Mouse (Mus musculus): ENCODE measurements around the gene Trpm3. TPM values are rescaled to one million over a fixed set of nuclear protein-coding genes. Genes with fewer than 3 reads are reported as not detected.
A peak's percentile ranks its signal among the peaks of the same experiment; 100 is the strongest.

The Trpm3 gene
- polyA plus RNA-seq, 1 experiment from 2014 or later, result 6.4 TPM

DNA sequence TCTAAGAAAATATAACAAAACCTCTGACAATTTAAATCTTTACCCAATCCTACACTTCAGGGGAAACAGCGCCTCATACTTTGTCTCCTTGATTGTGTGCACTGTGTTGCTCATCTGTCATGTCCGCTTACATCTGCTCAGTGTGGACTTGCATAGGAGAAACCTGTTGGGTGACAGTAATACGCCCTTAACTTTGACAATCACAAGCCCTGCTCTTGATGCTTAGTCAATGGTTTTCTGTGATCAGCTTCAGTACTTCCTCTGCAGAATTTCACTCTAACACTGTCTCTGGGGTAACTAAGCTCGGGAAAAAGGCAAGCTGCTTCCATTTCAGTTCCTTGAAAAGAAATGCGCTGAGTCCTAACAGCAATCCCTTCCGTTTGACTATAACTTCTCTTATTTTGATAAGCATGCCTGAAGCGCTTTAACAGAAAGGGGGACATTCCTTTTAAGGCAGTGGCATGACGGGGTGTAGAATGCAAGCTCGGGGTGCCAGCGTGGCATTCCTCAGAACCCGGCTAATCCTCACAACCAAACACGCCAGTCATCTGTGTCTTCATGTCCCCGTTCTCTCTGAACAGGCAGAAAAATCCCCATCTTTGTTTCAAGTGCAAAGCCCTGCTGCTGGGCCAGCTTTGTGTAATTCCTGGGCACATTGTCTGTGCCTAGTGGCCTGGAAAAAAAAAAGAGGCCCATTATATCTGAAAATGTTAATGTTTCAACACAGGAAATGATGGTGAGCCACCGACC, 517.8 kb downstream of the Trpm3 start:
- Histone ChIP-seq H3K4me2 (ENCODE audit: low read depth, low read length) (no peak overlapping the region), H3K27ac (replicated peaks; ENCODE audit: low read depth, low read length) (peak overlapping the region; percentile 72; the same call in 1 of the 2 replicates), H3K27me3 (replicated peaks; ENCODE audit: control insufficient read depth, insufficient read depth, low read length) (no peaks in the 10 kb centered on the region), H3K4me1 (ENCODE audit: control insufficient read depth, insufficient read depth, low read length) (peaks cover 6% of the 10 kb centered on the region; the same call in 1 of the 2 replicates), H3K4me3 (ENCODE audit: low read depth, low read length) (no peak overlapping the region), H3K36me3 (ENCODE audit: control insufficient read depth, insufficient read depth, low read length) (no peaks in the 10 kb centered on the region), H3K9ac (ENCODE audit: low read depth, low read length) (no peak overlapping the region), H3K9me3 (ENCODE audit: control insufficient read depth, low read length) (no peaks in the 10 kb centered on the region)
- ATAC-seq (ENCODE audit: low read depth) (peak; percentile 74), DNase-seq (ENCODE audit: low spot score) (peak; percentile 67)
- WGBS, result 45% methylated on average over 14 of the region's 14 CpGs

DNA sequence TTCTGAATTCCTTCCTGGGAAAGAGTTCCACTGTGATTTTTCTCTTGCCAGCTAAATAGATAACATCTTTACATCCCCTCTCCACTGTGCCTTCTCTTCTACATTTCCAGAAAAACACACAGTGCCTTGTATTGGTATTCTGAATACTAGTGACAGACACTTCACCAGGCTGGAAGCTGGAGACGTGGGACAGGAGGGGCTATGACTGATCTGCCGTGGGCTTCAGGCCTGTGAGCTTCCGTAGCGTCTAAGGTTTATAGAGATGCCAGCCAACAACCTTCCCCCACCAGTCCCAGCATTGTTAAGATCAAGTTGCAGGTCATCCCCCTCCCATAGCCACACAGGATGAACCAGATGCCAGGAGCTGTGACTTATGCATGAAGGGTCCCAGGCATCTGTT, 518.4 kb downstream of the Trpm3 start:
- H3K36me3 ChIP-seq (ENCODE audit: control insufficient read depth, insufficient read depth, low read length), result no peaks in the 10 kb centered on the region
- H3K9me3 ChIP-seq (ENCODE audit: control insufficient read depth, low read length), result no peaks in the 10 kb centered on the region
- H3K4me2 ChIP-seq (ENCODE audit: low read depth, low read length), result no peak overlapping the region
- WGBS, result 27% methylated on average over 4 of the region's 4 CpGs
- H3K27me3 ChIP-seq (replicated peaks; ENCODE audit: control insufficient read depth, insufficient read depth, low read length), result no peaks in the 10 kb centered on the region
- DNase-seq (ENCODE audit: low spot score) (peak; percentile 57), ATAC-seq (ENCODE audit: low read depth) (peak; percentile 59)
- no peak overlapping the region for H3K4me3 ChIP-seq (ENCODE audit: low read depth, low read length)
- peaks cover 6% of the 10 kb centered on the region; the same call in 1 of the 2 replicates for H3K4me1 ChIP-seq (ENCODE audit: control insufficient read depth, insufficient read depth, low read length)
- H3K9ac ChIP-seq (ENCODE audit: low read depth, low read length), result no peak overlapping the region
- H3K27ac ChIP-seq (replicated peaks; ENCODE audit: low read depth, low read length), result peak overlapping the region; percentile 72; the same call in 1 of the 2 replicates

DNA sequence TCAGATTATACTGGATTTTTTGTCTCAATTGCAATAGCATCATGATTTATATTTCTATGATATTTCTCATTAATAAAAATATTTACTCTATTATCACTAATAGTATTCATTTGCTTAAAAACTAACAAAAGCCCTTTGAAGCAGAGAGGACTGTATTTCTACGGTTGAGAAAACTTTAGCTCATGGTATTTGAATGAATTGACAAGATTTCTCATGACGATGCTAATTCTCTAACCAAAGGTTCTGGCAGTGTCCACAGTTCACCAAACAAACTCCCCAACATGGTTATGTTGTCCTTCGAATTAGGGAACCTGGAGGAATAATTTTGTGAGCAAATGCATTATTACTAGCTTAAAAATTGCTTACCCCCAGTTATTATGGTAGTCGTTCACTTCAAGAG, 526.6 kb downstream of the Trpm3 start:
- Histone ChIP-seq H3K9ac (ENCODE audit: low read depth, low read length) (no peak overlapping the region), H3K4me3 (ENCODE audit: low read depth, low read length) (no peak overlapping the region), H3K4me2 (ENCODE audit: low read depth, low read length) (no peak overlapping the region), H3K36me3 (ENCODE audit: control insufficient read depth, insufficient read depth, low read length) (no peaks in the 10 kb centered on the region), H3K9me3 (ENCODE audit: control insufficient read depth, low read length) (no peaks in the 10 kb centered on the region), H3K4me1 (ENCODE audit: control insufficient read depth, insufficient read depth, low read length) (no peaks in the 10 kb centered on the region), H3K27me3 (replicated peaks; ENCODE audit: control insufficient read depth, insufficient read depth, low read length) (no peaks in the 10 kb centered on the region), H3K27ac (replicated peaks; ENCODE audit: low read depth, low read length) (no peak overlapping the region)
- DNase-seq (ENCODE audit: low spot score) (no peak), ATAC-seq (ENCODE audit: low read depth) (no peak)
- 81% methylated on average over 4 of the region's 4 CpGs for WGBS

DNA sequence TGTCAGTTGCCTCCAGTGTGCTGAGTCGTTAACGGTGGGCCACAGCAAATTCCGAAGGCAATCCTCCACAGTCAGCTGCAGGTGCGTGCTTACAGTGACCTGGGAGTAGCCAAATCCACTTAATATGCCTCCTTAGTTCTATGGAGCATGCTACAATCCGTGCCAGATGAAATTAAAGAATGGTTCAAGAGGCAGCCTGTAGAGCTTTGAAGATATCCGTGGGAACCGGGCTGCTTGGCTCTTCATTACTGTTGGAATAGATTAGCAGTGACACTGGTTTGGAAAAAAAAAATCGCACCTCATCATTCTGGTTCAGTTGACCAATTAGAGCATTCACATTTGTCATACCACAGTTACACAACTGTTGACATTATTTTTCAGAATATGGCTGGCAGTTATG, 531.4 kb downstream of the Trpm3 start:
- no peaks in the 10 kb centered on the region for H3K4me1 ChIP-seq (ENCODE audit: control insufficient read depth, insufficient read depth, low read length)
- ATAC-seq (ENCODE audit: low read depth) (peak; percentile 87), DNase-seq (ENCODE audit: low spot score) (peak; percentile 81)
- H3K27me3 ChIP-seq (replicated peaks; ENCODE audit: control insufficient read depth, insufficient read depth, low read length), result no peaks in the 10 kb centered on the region
- H3K27ac ChIP-seq (replicated peaks; ENCODE audit: low read depth, low read length), result no peak overlapping the region
- H3K4me2 ChIP-seq (ENCODE audit: low read depth, low read length), result no peak overlapping the region
- H3K4me3 ChIP-seq (ENCODE audit: low read depth, low read length), result no peak overlapping the region
- no peaks in the 10 kb centered on the region for H3K36me3 ChIP-seq (ENCODE audit: control insufficient read depth, insufficient read depth, low read length)
- WGBS, result 82% methylated on average over 8 of the region's 8 CpGs
- H3K9me3 ChIP-seq (ENCODE audit: control insufficient read depth, low read length), result no peaks in the 10 kb centered on the region
- H3K9ac ChIP-seq (ENCODE audit: low read depth, low read length), result no peak overlapping the region

DNA sequence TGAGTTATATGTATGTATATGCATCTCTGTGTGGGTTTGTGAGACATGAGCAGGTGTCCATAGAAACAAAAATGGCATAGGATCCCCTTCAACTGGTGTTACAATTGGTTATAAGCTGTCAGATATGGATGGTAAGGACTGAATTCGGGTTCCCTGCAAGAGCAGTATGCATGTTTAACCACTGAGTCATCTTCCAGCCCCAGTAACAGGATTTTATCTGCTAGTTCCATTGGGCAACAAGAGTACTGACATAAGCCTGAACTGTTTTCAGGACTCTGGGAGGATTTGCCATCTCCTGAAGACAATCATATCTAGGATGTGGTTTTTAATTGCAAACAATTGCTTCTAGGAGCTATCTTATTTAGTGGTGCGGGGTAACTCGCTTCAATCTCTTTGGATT, 534.0 kb downstream of the Trpm3 start:
- DNase-seq (ENCODE audit: low spot score), result no peak
- Histone ChIP-seq H3K4me2 (ENCODE audit: low read depth, low read length) (no peak overlapping the region), H3K4me3 (ENCODE audit: low read depth, low read length) (no peak overlapping the region), H3K9ac (ENCODE audit: low read depth, low read length) (no peak overlapping the region), H3K4me1 (ENCODE audit: control insufficient read depth, insufficient read depth, low read length) (no peaks in the 10 kb centered on the region), H3K36me3 (ENCODE audit: control insufficient read depth, insufficient read depth, low read length) (no peaks in the 10 kb centered on the region), H3K27ac (replicated peaks; ENCODE audit: low read depth, low read length) (no peak overlapping the region), H3K27me3 (replicated peaks; ENCODE audit: control insufficient read depth, insufficient read depth, low read length) (no peaks in the 10 kb centered on the region), H3K9me3 (ENCODE audit: control insufficient read depth, low read length) (no peaks in the 10 kb centered on the region)
- no peak for ATAC-seq (ENCODE audit: low read depth)
- WGBS, result 89% methylated on average over 3 of the region's 3 CpGs

DNA sequence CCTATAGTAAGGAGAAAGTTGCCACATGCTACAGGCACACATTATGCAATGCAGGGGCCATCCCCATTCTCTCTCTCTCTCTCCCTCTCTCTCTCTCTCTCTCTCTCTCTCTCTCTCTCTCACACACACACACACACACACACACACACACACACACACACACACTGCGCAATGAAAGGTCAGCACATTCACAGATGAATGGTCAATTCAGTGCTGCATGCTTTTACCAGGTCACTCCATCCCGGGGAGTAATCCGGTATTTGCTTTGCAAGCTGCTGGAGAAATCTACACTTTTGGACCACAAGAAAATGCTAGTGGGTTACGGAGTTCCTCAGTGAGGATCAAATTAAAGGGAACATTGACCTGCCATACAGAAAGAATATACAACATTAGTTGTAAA, 537.4 kb downstream of the Trpm3 start:
- no peak for ATAC-seq (ENCODE audit: low read depth)
- H3K9me3 ChIP-seq (ENCODE audit: control insufficient read depth, low read length), result no peaks in the 10 kb centered on the region
- WGBS, result 57% methylated on average over 4 of the region's 4 CpGs
- H3K9ac ChIP-seq (ENCODE audit: low read depth, low read length), result no peak overlapping the region
- H3K27me3 ChIP-seq (replicated peaks; ENCODE audit: control insufficient read depth, insufficient read depth, low read length), result no peaks in the 10 kb centered on the region
- H3K27ac ChIP-seq (replicated peaks; ENCODE audit: low read depth, low read length), result no peak overlapping the region
- H3K36me3 ChIP-seq (ENCODE audit: control insufficient read depth, insufficient read depth, low read length), result no peaks in the 10 kb centered on the region
- H3K4me3 ChIP-seq (ENCODE audit: low read depth, low read length), result no peak overlapping the region
- H3K4me1 ChIP-seq (ENCODE audit: control insufficient read depth, insufficient read depth, low read length), result no peaks in the 10 kb centered on the region
- H3K4me2 ChIP-seq (ENCODE audit: low read depth, low read length), result no peak overlapping the region
- DNase-seq (ENCODE audit: low spot score), result no peak

DNA sequence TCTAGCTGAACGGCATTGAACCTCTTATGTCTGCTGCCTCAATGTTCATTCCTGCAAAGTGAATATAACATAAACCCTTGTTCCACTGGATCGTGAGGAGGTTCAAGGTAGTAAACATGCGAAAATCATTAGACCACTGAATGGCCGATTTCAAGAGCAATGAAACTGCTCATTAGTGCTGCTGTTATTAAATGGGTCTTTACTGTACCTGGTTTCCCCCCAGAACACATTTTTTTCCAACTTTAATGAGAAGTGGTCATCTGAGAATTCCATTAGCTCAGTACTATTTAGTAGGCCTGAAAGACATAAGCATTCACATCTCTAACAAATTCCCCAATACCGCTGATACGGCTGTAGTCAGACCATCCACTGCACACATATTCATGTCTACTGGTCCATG, 543.4 kb downstream of the Trpm3 start:
- Histone ChIP-seq H3K27ac (replicated peaks; ENCODE audit: low read depth, low read length) (no peak overlapping the region), H3K4me3 (ENCODE audit: low read depth, low read length) (no peak overlapping the region), H3K9ac (ENCODE audit: low read depth, low read length) (no peak overlapping the region), H3K4me2 (ENCODE audit: low read depth, low read length) (no peak overlapping the region), H3K36me3 (ENCODE audit: control insufficient read depth, insufficient read depth, low read length) (no peaks in the 10 kb centered on the region), H3K9me3 (ENCODE audit: control insufficient read depth, low read length) (no peaks in the 10 kb centered on the region), H3K27me3 (replicated peaks; ENCODE audit: control insufficient read depth, insufficient read depth, low read length) (no peaks in the 10 kb centered on the region), H3K4me1 (ENCODE audit: control insufficient read depth, insufficient read depth, low read length) (no peaks in the 10 kb centered on the region)
- WGBS, result 88% methylated on average over 6 of the region's 6 CpGs
- ATAC-seq (ENCODE audit: low read depth) (no peak), DNase-seq (ENCODE audit: low spot score) (no peak)

DNA sequence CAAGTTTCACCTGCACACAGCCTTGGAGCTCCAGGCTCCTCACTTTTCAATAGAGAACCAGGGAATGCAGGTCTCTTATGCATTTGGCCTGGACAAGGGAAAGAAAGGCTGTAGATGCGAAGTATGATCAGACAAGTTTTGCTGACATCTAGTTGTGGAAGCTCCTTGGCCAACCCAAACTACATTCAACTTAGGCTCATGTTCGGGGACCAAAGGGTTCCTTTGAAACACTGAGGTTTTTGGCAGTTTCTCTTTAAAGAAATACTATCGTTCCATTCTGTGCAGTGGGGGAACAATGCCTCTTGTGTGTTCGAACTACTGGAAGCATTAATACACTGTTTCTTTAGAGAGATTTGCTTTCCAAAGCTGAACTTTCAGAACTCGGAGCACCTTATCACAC, 553.1 kb downstream of the Trpm3 start:
- H3K9me3 ChIP-seq (ENCODE audit: control insufficient read depth, low read length), result no peaks in the 10 kb centered on the region
- no peaks in the 10 kb centered on the region for H3K36me3 ChIP-seq (ENCODE audit: control insufficient read depth, insufficient read depth, low read length)
- H3K9ac ChIP-seq (ENCODE audit: low read depth, low read length), result no peak overlapping the region
- no peaks in the 10 kb centered on the region for H3K27me3 ChIP-seq (replicated peaks; ENCODE audit: control insufficient read depth, insufficient read depth, low read length)
- no peak overlapping the region for H3K4me3 ChIP-seq (ENCODE audit: low read depth, low read length)
- WGBS, result 59% methylated on average over 5 of the region's 5 CpGs
- ATAC-seq (ENCODE audit: low read depth), result no peak
- no peak for DNase-seq (ENCODE audit: low spot score)
- H3K4me1 ChIP-seq (ENCODE audit: control insufficient read depth, insufficient read depth, low read length), result peaks cover 5% of the 10 kb centered on the region; the same call in 1 of the 2 replicates
- H3K27ac ChIP-seq (replicated peaks; ENCODE audit: low read depth, low read length), result no peak overlapping the region
- no peak overlapping the region for H3K4me2 ChIP-seq (ENCODE audit: low read depth, low read length)

DNA sequence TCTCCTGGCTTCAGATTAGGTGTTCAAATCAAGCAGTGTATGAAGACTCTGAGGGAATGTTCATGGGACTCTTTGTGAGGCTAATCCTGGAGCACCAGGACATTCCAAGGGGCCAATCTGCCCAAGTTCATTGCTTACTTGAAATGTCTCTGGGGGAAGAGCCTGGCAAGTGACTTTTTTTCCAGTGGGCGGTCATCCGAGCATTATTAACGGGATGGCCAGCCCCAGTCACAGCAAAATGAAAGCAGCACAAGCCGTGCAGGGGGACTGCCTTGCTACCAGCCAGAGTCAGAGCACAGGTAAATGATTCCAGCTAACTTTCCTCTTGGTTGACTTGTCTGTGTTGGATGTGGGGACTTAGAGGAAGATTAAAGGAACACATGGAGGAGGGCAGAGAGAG, 553.7 kb downstream of the Trpm3 start:
- no peaks in the 10 kb centered on the region for H3K36me3 ChIP-seq (ENCODE audit: control insufficient read depth, insufficient read depth, low read length)
- DNase-seq (ENCODE audit: low spot score), result peak; percentile 50
- H3K9ac ChIP-seq (ENCODE audit: low read depth, low read length), result peak overlapping the region; percentile 31; the same call in 1 of the 2 replicates
- no peak overlapping the region for H3K27ac ChIP-seq (replicated peaks; ENCODE audit: low read depth, low read length)
- H3K4me2 ChIP-seq (ENCODE audit: low read depth, low read length), result no peak overlapping the region
- H3K9me3 ChIP-seq (ENCODE audit: control insufficient read depth, low read length), result no peaks in the 10 kb centered on the region
- WGBS, result 46% methylated on average over 4 of the region's 4 CpGs
- no peak for ATAC-seq (ENCODE audit: low read depth)
- H3K27me3 ChIP-seq (replicated peaks; ENCODE audit: control insufficient read depth, insufficient read depth, low read length), result no peaks in the 10 kb centered on the region
- peaks cover 5% of the 10 kb centered on the region; the same call in 1 of the 2 replicates for H3K4me1 ChIP-seq (ENCODE audit: control insufficient read depth, insufficient read depth, low read length)
- H3K4me3 ChIP-seq (ENCODE audit: low read depth, low read length), result no peak overlapping the region
